Comparison of ENCODE assay signal across 9 mouse cellular contexts in the genomic region with DNA sequence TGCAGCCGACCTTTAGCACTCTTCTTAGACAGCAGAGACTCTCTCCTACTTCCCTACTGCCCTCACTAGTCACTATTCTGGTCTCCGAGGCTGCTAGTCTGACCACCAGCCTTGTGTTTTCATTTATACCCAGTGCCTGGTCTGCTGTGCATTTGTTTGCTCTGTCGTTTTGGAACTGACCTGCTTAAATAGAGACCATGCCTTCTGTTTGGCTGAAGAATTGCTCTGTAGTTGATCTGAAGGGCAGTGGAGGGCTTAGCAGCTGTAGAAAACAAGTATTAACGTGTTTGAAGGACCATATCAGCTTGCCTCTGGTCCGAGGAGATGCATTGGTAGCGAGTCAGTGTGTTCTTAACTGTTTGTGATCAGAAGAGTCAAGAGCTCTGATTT. TPM values are rescaled to one million over a fixed set of nuclear protein-coding genes. Genes with fewer than 3 reads are reported as not detected.
DNase-seq lines count a peak whose midpoint lies in the region; ATAC-seq and TF ChIP-seq lines count a peak whose summit lies in the region.
"Had no signal": no experiment of that assay in that cellular context is flagged by ENCODE, and none has a peak within 500 bp of the region (broad histone marks: within the 10 kb centered on the region; RNA-seq: fewer than 3 reads in every experiment).

No protein-coding gene starts in this region.

- no peak for TF ChIP-seq CTCF in heart, postnatal 0 days (IDR thresholded peaks at IDR 0.05; ENCODE audit: low read depth)
- TF ChIP-seq CTCF in liver, postnatal 0 days (IDR thresholded peaks at IDR 0.05; ENCODE audit: low read depth): no peak

- no peak for ATAC-seq in heart, postnatal 0 days (ENCODE audit: insufficient read depth, low read depth)
- ATAC-seq in liver, postnatal 0 days: no peak
- no peak for ATAC-seq in kidney, embryonic 15.5 days (replicated peaks; ENCODE audit: low FRiP score)
- ATAC-seq in erythroid progenitor cell, adult 5-6 weeks (replicated peaks; ENCODE audit: low FRiP score, poor library complexity, severe bottlenecking): no peak

- WGBS in heart, embryonic 10.5 days: 27% methylated on average over 6 of the region's 6 CpGs
- 34% methylated on average over 6 of the region's 6 CpGs for WGBS in embryonic facial prominence, embryonic 10.5 days
- WGBS in heart, postnatal 0 days: 31% methylated on average over 6 of the region's 6 CpGs
- 40% methylated on average over 6 of the region's 6 CpGs for WGBS in liver, postnatal 0 days (ENCODE audit: insufficient replicate concordance)
- 38% methylated on average over 6 of the region's 6 CpGs for WGBS in kidney, embryonic 15.5 days

- no peak overlapping the region for H3K4me3 ChIP-seq in heart, embryonic 10.5 days
- H3K4me3 ChIP-seq in embryonic facial prominence, embryonic 10.5 days: no peak overlapping the region
- no peak overlapping the region for H3K4me3 ChIP-seq in heart, postnatal 0 days (ENCODE audit: low read depth, low read length)
- no peak overlapping the region for H3K4me3 ChIP-seq in liver, postnatal 0 days (ENCODE audit: low read depth, low read length)
- no peak overlapping the region for H3K4me3 ChIP-seq in kidney, embryonic 15.5 days (replicated peaks)

- intact Hi-C loops in heart, postnatal 36 days (cut with DNase I): loop anchor here (5.0 kb wide), 1 partner anchor 43 kb away; no protein-coding TSS in a partner anchor

- 0 out of 2 replicates have a peak overlapping the region, but pooled peaks have one; percentile 31 for H3K9ac ChIP-seq in heart, postnatal 0 days (replicated peaks; ENCODE audit: low read depth, low read length)
- no peak overlapping the region; the same call in 1 of the 2 replicates for H3K9ac ChIP-seq in liver, postnatal 0 days (replicated peaks)
- no peak overlapping the region for H3K9ac ChIP-seq in kidney, embryonic 15.5 days

- H3K36me3 ChIP-seq in heart, embryonic 10.5 days: peaks cover 12% of the 10 kb centered on the region
- H3K36me3 ChIP-seq in embryonic facial prominence, embryonic 10.5 days (replicated peaks): peaks cover 29% of the 10 kb centered on the region
- H3K36me3 ChIP-seq in heart, postnatal 0 days (replicated peaks; ENCODE audit: control insufficient read depth, insufficient read depth, low read length): no peaks in the 10 kb centered on the region
- H3K36me3 ChIP-seq in liver, postnatal 0 days (replicated peaks; ENCODE audit: insufficient read depth, low read length): no peaks in the 10 kb centered on the region
- peaks cover 16% of the 10 kb centered on the region; the same call in 1 of the 2 replicates for H3K36me3 ChIP-seq in kidney, embryonic 15.5 days

- H3K4me1 ChIP-seq in heart, embryonic 10.5 days: peaks cover 65% of the 10 kb centered on the region
- H3K4me1 ChIP-seq in embryonic facial prominence, embryonic 10.5 days: peaks cover 62% of the 10 kb centered on the region
- H3K4me1 ChIP-seq in heart, postnatal 0 days (ENCODE audit: control insufficient read depth, insufficient read depth): peaks cover 38% of the 10 kb centered on the region
- H3K4me1 ChIP-seq in liver, postnatal 0 days (ENCODE audit: insufficient read depth): peaks cover 14% of the 10 kb centered on the region
- H3K4me1 ChIP-seq in kidney, embryonic 15.5 days: peaks cover 43% of the 10 kb centered on the region

- DNase-seq in heart, embryonic 10.5 days (ENCODE audit: low spot score): peak; percentile 67
- DNase-seq in heart, postnatal 36 days: no peak
- no peak for DNase-seq in embryonic facial prominence, embryonic 10.5 days (ENCODE audit: low spot score)
- DNase-seq in heart, postnatal 0 days (ENCODE audit: low spot score): no peak
- no peak for DNase-seq in liver, postnatal 0 days
- no peak for DNase-seq in adrenal gland, adult (ENCODE audit: inconsistent age in 2 of 2, low spot score in 1 of 2)
- DNase-seq: B cell, adult 2 months had no signal

- H3K27ac ChIP-seq in heart, embryonic 10.5 days: peak overlapping the region; percentile 42
- peak overlapping the region; percentile 57 for H3K27ac ChIP-seq in embryonic facial prominence, embryonic 10.5 days (replicated peaks)
- H3K27ac ChIP-seq in heart, postnatal 0 days (ENCODE audit: low read depth): peak overlapping the region; percentile 71
- peak overlapping the region; percentile 75 for H3K27ac ChIP-seq in liver, postnatal 0 days (ENCODE audit: low read depth)
- H3K27ac ChIP-seq in kidney, embryonic 15.5 days: no peak overlapping the region

- H3K4me2 ChIP-seq in heart, postnatal 0 days (ENCODE audit: low read depth, low read length): no peak overlapping the region
- no peak overlapping the region for H3K4me2 ChIP-seq in liver, postnatal 0 days (ENCODE audit: low read depth, low read length)
- no peak overlapping the region for H3K4me2 ChIP-seq in kidney, embryonic 15.5 days

- no peaks in the 10 kb centered on the region for H3K9me3 ChIP-seq in heart, embryonic 10.5 days
- 0 out of 2 replicates have a peak, but pooled peaks cover 2% of the 10 kb centered on the region for H3K9me3 ChIP-seq in embryonic facial prominence, embryonic 10.5 days
- no peaks in the 10 kb centered on the region for H3K9me3 ChIP-seq in heart, postnatal 0 days (replicated peaks; ENCODE audit: control insufficient read depth, low read length)
- H3K9me3 ChIP-seq in liver, postnatal 0 days (ENCODE audit: low read length): no peaks in the 10 kb centered on the region
- H3K9me3 ChIP-seq in kidney, embryonic 15.5 days (replicated peaks): no peaks in the 10 kb centered on the region

- no peaks in the 10 kb centered on the region for H3K27me3 ChIP-seq in heart, embryonic 10.5 days (ENCODE audit: insufficient read depth, poor library complexity, severe bottlenecking)
- H3K27me3 ChIP-seq in embryonic facial prominence, embryonic 10.5 days (replicated peaks; ENCODE audit: low read depth, poor library complexity, severe bottlenecking): no peaks in the 10 kb centered on the region
- no peaks in the 10 kb centered on the region for H3K27me3 ChIP-seq in heart, postnatal 0 days (ENCODE audit: control insufficient read depth, insufficient read depth, low read length)
- no peaks in the 10 kb centered on the region for H3K27me3 ChIP-seq in liver, postnatal 0 days (ENCODE audit: insufficient read depth, low read length)
- no peaks in the 10 kb centered on the region for H3K27me3 ChIP-seq in kidney, embryonic 15.5 days

- TF ChIP-seq EP300 in heart, postnatal 0 days (IDR thresholded peaks at IDR 0.05; ENCODE audit: low read depth): no peak
- TF ChIP-seq EP300 in liver, postnatal 0 days (IDR thresholded peaks at IDR 0.05; ENCODE audit: low read depth): no peak

RNA-seq across cellular contexts. Expression of gene Fto, which starts 16.1 kb away (rescaled TPM):
- polyA plus RNA-seq in heart, embryonic 10.5 days (2016; fragmentation: Nextera tagmentation; extraction: Ambion mirVana): 81.7 and 83.2 TPM in 2 replicates
- total RNA-seq in heart, postnatal 36 days (2021): 10 to 100 TPM; 62.9 to 68.3 TPM
- 95.3 and 98.3 TPM in 2 replicates for polyA plus RNA-seq in embryonic facial prominence, embryonic 10.5 days (2016; fragmentation: Nextera tagmentation; extraction: Ambion mirVana)
- total RNA-seq in heart, postnatal 0 days (2014; rRNA removed; ENCODE audit: low replicate concordance): 43.9 and 50.6 TPM in 2 replicates
- 39.3 and 41.1 TPM in 2 replicates for polyA plus RNA-seq in heart, postnatal 0 days (2015; fragmentation: Nextera tagmentation; extraction: Ambion mirVana)
- polyA plus RNA-seq in liver, postnatal 0 days (2015; fragmentation: Nextera tagmentation; extraction: Ambion mirVana): 10.8 and 11.0 TPM in 2 replicates
- 80.4 and 86.9 TPM in 2 replicates for polyA plus RNA-seq in kidney, embryonic 15.5 days (2015; fragmentation: Nextera tagmentation; extraction: Ambion mirVana)
- total RNA-seq in erythroid progenitor cell, adult 5-6 weeks (2015; ENCODE audit: low replicate concordance): 7.5 and 17.3 TPM in 2 replicates
- 7.9 and 16.6 TPM in 2 replicates for total RNA-seq in erythroid progenitor cell, adult 5-6 weeks (2017; ENCODE audit: low replicate concordance)

RNA-seq across cellular contexts. Expression of gene Rpgrip1l, which starts 16.4 kb away (rescaled TPM):
- 9.2 and 9.3 TPM in 2 replicates for polyA plus RNA-seq in heart, embryonic 10.5 days (2016; fragmentation: Nextera tagmentation; extraction: Ambion mirVana)
- total RNA-seq in heart, postnatal 36 days (2021): 1 to 10 TPM; 1.7 to 3.8 TPM
- polyA plus RNA-seq in embryonic facial prominence, embryonic 10.5 days (2016; fragmentation: Nextera tagmentation; extraction: Ambion mirVana): 11.1 and 11.3 TPM in 2 replicates
- total RNA-seq in heart, postnatal 0 days (2014; rRNA removed; ENCODE audit: low replicate concordance): 3.6 and 4.1 TPM in 2 replicates
- polyA plus RNA-seq in heart, postnatal 0 days (2015; fragmentation: Nextera tagmentation; extraction: Ambion mirVana): 4.3 and 4.7 TPM in 2 replicates
- polyA plus RNA-seq in liver, postnatal 0 days (2015; fragmentation: Nextera tagmentation; extraction: Ambion mirVana): 1.0 and 1.2 TPM in 2 replicates
- polyA plus RNA-seq in kidney, embryonic 15.5 days (2015; fragmentation: Nextera tagmentation; extraction: Ambion mirVana): 10.7 and 14.4 TPM in 2 replicates
- total RNA-seq in erythroid progenitor cell, adult 5-6 weeks (2015; ENCODE audit: low replicate concordance): 10.1 and 47.2 TPM in 2 replicates
- total RNA-seq in erythroid progenitor cell, adult 5-6 weeks (2017; ENCODE audit: low replicate concordance): 11.4 and 11.6 TPM in 2 replicates
